ENCODE assay signal across 9 mouse cellular contexts in genomic region chr4:148681429-148681828, GRCm38 (mm10). TPM values are rescaled to one million over a fixed set of nuclear protein-coding genes. Genes with fewer than 3 reads are reported as not detected.
DNase-seq lines count a peak whose midpoint lies in the region; ATAC-seq and TF ChIP-seq lines count a peak whose summit lies in the region.
"Had no signal": no experiment of that assay in that cellular context is flagged by ENCODE, and none has a peak within 500 bp of the region (broad histone marks: within the 10 kb centered on the region; RNA-seq: fewer than 3 reads in every experiment).

No protein-coding gene starts in this region.

- peak; percentile 82 for TF ChIP-seq CTCF in forebrain, postnatal 0 days (IDR thresholded peaks at IDR 0.05; ENCODE audit: low read depth)
- TF ChIP-seq CTCF in testis, adult 2 months (IDR thresholded peaks at IDR 0.05; ENCODE audit: control insufficient read depth, insufficient read depth, insufficient replicate concordance, low read depth, low read length) = peak; percentile 84

- intact Hi-C loops in heart, postnatal 10 days (cut with DNase I) = no loop called here

- H3K36me3 ChIP-seq in forebrain, postnatal 0 days (ENCODE audit: insufficient read depth) = no peaks in the 10 kb centered on the region
- H3K36me3 ChIP-seq in forebrain, embryonic 12.5 days (replicated peaks) = no peaks in the 10 kb centered on the region
- no peaks in the 10 kb centered on the region for H3K36me3 ChIP-seq in ES-E14 (ENCODE audit: control insufficient read depth, insufficient read depth, low read length, poor library complexity, severe bottlenecking)
- no peaks in the 10 kb centered on the region for H3K36me3 ChIP-seq in limb, embryonic 10.5 days
- H3K36me3 ChIP-seq in midbrain, embryonic 16.5 days (ENCODE audit: control insufficient read depth, insufficient read depth, low read length) = no peaks in the 10 kb centered on the region
- H3K36me3 ChIP-seq in testis, adult 2 months (ENCODE audit: control insufficient read depth, insufficient read depth, low read length) = no peaks in the 10 kb centered on the region
- H3K36me3 ChIP-seq: embryonic facial prominence, embryonic 12.5 days had no signal

- H3K27me3 ChIP-seq in forebrain, postnatal 0 days (ENCODE audit: insufficient read depth, low read length) = no peaks in the 10 kb centered on the region; the same call in 1 of the 2 replicates
- no peaks in the 10 kb centered on the region for H3K27me3 ChIP-seq in forebrain, embryonic 12.5 days
- peaks cover 31% of the 10 kb centered on the region for H3K27me3 ChIP-seq in limb, embryonic 10.5 days (ENCODE audit: low read depth, poor library complexity, severe bottlenecking)
- no peaks in the 10 kb centered on the region for H3K27me3 ChIP-seq in midbrain, embryonic 16.5 days (ENCODE audit: control insufficient read depth, insufficient read depth, low read depth, low read length)
- H3K27me3 ChIP-seq in testis, adult 2 months (ENCODE audit: control insufficient read depth, insufficient read depth, low read length) = no peaks in the 10 kb centered on the region

- no peak overlapping the region for H3K9ac ChIP-seq in forebrain, postnatal 0 days
- H3K9ac ChIP-seq in forebrain, embryonic 12.5 days = no peak overlapping the region
- no peak overlapping the region for H3K9ac ChIP-seq in ES-E14 (ENCODE audit: insufficient read depth, low read depth, low read length, poor library complexity, severe bottlenecking)
- no peak overlapping the region for H3K9ac ChIP-seq in midbrain, embryonic 16.5 days (ENCODE audit: low read depth, low read length)
- H3K9ac ChIP-seq: embryonic facial prominence, embryonic 12.5 days had no signal

- H3K27ac ChIP-seq in forebrain, postnatal 0 days (ENCODE audit: low read depth, low read length) = no peak overlapping the region
- H3K27ac ChIP-seq in forebrain, embryonic 12.5 days = no peak overlapping the region
- no peak overlapping the region for H3K27ac ChIP-seq in ES-E14 (ENCODE audit: insufficient read depth, low read depth, low read length, poor library complexity, severe bottlenecking)
- H3K27ac ChIP-seq in limb, embryonic 10.5 days = no peak overlapping the region; the same call in 1 of the 2 replicates
- no peak overlapping the region for H3K27ac ChIP-seq in midbrain, embryonic 16.5 days (ENCODE audit: low read length)
- H3K27ac ChIP-seq in testis, adult 2 months (ENCODE audit: control insufficient read depth, insufficient read depth, low read depth, low read length) = no peak overlapping the region
- H3K27ac ChIP-seq: embryonic facial prominence, embryonic 12.5 days had no signal

- ATAC-seq in forebrain, postnatal 0 days = no peak
- no peak for ATAC-seq in forebrain, embryonic 12.5 days (ENCODE audit: low FRiP score)
- 0 out of 2 replicates have a peak, but pooled peaks have one; percentile 12 for ATAC-seq in midbrain, embryonic 16.5 days

- H3K4me3 ChIP-seq in forebrain, postnatal 0 days (ENCODE audit: low read depth, low read length) = no peak overlapping the region
- H3K4me3 ChIP-seq in forebrain, embryonic 12.5 days (replicated peaks) = no peak overlapping the region
- no peak overlapping the region for H3K4me3 ChIP-seq in ES-E14 (ENCODE audit: insufficient read depth in 1 of 2, low read depth in 1 of 2, low read length in 2 of 2, poor library complexity in 1 of 2, severe bottlenecking in 1 of 2)
- no peak overlapping the region for H3K4me3 ChIP-seq in limb, embryonic 10.5 days
- H3K4me3 ChIP-seq in midbrain, embryonic 16.5 days (ENCODE audit: low read depth, low read length) = no peak overlapping the region
- H3K4me3 ChIP-seq in testis, adult 2 months (ENCODE audit: control insufficient read depth, low read depth, low read length) = no peak overlapping the region
- H3K4me3 ChIP-seq: embryonic facial prominence, embryonic 12.5 days had no signal

- H3K9me3 ChIP-seq in forebrain, postnatal 0 days (ENCODE audit: low read length) = no peaks in the 10 kb centered on the region
- no peaks in the 10 kb centered on the region for H3K9me3 ChIP-seq in forebrain, embryonic 12.5 days
- H3K9me3 ChIP-seq in ES-E14 (ENCODE audit: control insufficient read depth, insufficient read depth, low read depth, low read length) = no peaks in the 10 kb centered on the region
- H3K9me3 ChIP-seq in limb, embryonic 10.5 days (replicated peaks) = no peaks in the 10 kb centered on the region
- no peaks in the 10 kb centered on the region for H3K9me3 ChIP-seq in midbrain, embryonic 16.5 days (replicated peaks; ENCODE audit: control insufficient read depth, low read length, poor library complexity, severe bottlenecking)
- H3K9me3 ChIP-seq: embryonic facial prominence, embryonic 12.5 days had no signal

- no peak for TF ChIP-seq POLR2A in testis, adult 2 months (IDR thresholded peaks at IDR 0.05; ENCODE audit: control insufficient read depth, low read depth, low read length)

- peak; percentile 65 for DNase-seq in forebrain, postnatal 0 days
- peak; percentile 46 for DNase-seq in ES-E14 (ENCODE audit: low read depth, low spot score)
- DNase-seq in cerebellum, postnatal 4 days (ENCODE audit: low spot score in 2 of 2) = peak; percentile 59 to 71
- peak; percentile 57 to 79 for DNase-seq in heart, postnatal 10 days
- peak; percentile 90 for DNase-seq in limb, embryonic 10.5 days (ENCODE audit: low spot score)

- 18% methylated on average over 8 of the region's 8 CpGs for WGBS in forebrain, postnatal 0 days
- whole genome bisulfite sequencing in forebrain, embryonic 12.5 days = 19% methylated on average over 8 of the region's 8 CpGs
- WGBS in limb, embryonic 10.5 days = 13% methylated on average over 8 of the region's 8 CpGs
- 22% methylated on average over 8 of the region's 8 CpGs for WGBS in midbrain, embryonic 16.5 days

- no peak overlapping the region for H3K4me2 ChIP-seq in forebrain, postnatal 0 days (ENCODE audit: low read depth)
- H3K4me2 ChIP-seq in forebrain, embryonic 12.5 days = no peak overlapping the region
- no peak overlapping the region for H3K4me2 ChIP-seq in midbrain, embryonic 16.5 days (ENCODE audit: low read length)
- H3K4me2 ChIP-seq: embryonic facial prominence, embryonic 12.5 days had no signal

- no peaks in the 10 kb centered on the region for H3K4me1 ChIP-seq in forebrain, postnatal 0 days (ENCODE audit: insufficient read depth)
- peaks cover 25% of the 10 kb centered on the region for H3K4me1 ChIP-seq in forebrain, embryonic 12.5 days
- H3K4me1 ChIP-seq in ES-E14 (ENCODE audit: control insufficient read depth in 2 of 2, insufficient read depth in 2 of 2, low read length in 2 of 2, poor library complexity in 1 of 2) = peaks cover 0 to 7% of the 10 kb centered on the region in 2 experiments; a peak in 2 of 4 replicates
- H3K4me1 ChIP-seq in limb, embryonic 10.5 days = peaks cover 70% of the 10 kb centered on the region
- H3K4me1 ChIP-seq in midbrain, embryonic 16.5 days (ENCODE audit: control insufficient read depth, insufficient read depth, low read length) = peaks cover 4% of the 10 kb centered on the region; the same call in 1 of the 2 replicates
- H3K4me1 ChIP-seq in testis, adult 2 months (ENCODE audit: control insufficient read depth, insufficient read depth, low read length) = peaks cover 8% of the 10 kb centered on the region

- in situ Hi-C loops in ES-E14 (cut with MboI; ENCODE audit: low sequenced_read_pairs in 2 of 2, unreplicated experiment in 2 of 2) = no loop called here

TF ChIP-seq in ES-E14, 5 proteins besides CTCF, POLR2A, EP300 and RAD21:
- TF ChIP-seq ZNF384 (IDR thresholded peaks at IDR 0.05; ENCODE audit: low read depth, low read length) = no peak
- TF ChIP-seq HCFC1 (IDR thresholded peaks at IDR 0.05; ENCODE audit: borderline replicate concordance, insufficient read depth, low read length) = no peak
- TF ChIP-seq MAFK (IDR thresholded peaks at IDR 0.05; ENCODE audit: insufficient read depth, low read depth, low read length) = no peak
- TF ChIP-seq CHD2 (IDR thresholded peaks at IDR 0.05; ENCODE audit: low read depth, low read length) = no peak
- no peak for TF ChIP-seq ZC3H11A (IDR thresholded peaks at IDR 0.05; ENCODE audit: borderline replicate concordance, low read depth, low read length)

RNA-seq across cellular contexts. Expression of gene Gm572, which starts 38.3 kb away (rescaled TPM):
- total RNA-seq in forebrain, postnatal 0 days (2014; rRNA removed) = not detected in 2 replicates
- not detected in 2 replicates for polyA plus RNA-seq in forebrain, postnatal 0 days (2015; fragmentation: Nextera tagmentation; extraction: Ambion mirVana)
- polyA plus RNA-seq in forebrain, embryonic 12.5 days (2016; fragmentation: Nextera tagmentation; extraction: Ambion mirVana) = not detected in 2 replicates
- 0.13 TPM in 1 of 2 replicates, not detected in the other for total RNA-seq in ES-E14 (2012; rRNA removed)
- 1 to 10 TPM; 4.5 to 5.0 TPM for total RNA-seq in heart, postnatal 10 days (2021)
- polyA plus RNA-seq in limb, embryonic 10.5 days (2016; fragmentation: Nextera tagmentation; extraction: Ambion mirVana) = not detected in 2 replicates
- polyA plus RNA-seq in midbrain, embryonic 16.5 days (2015; fragmentation: Nextera tagmentation; extraction: Ambion mirVana) = not detected in 2 replicates
- 0.10 and 0.17 TPM in 2 replicates for polyA plus RNA-seq in testis, adult 2 months (2012; rRNA removed)
- polyA plus RNA-seq: embryonic facial prominence, embryonic 12.5 days had no signal

RNA-seq across cellular contexts. Expression of gene Tardbp, which starts 54.6 kb away (rescaled TPM):
- total RNA-seq in forebrain, postnatal 0 days (2014; rRNA removed) = 107 and 159 TPM in 2 replicates
- 101 and 104 TPM in 2 replicates for polyA plus RNA-seq in forebrain, postnatal 0 days (2015; fragmentation: Nextera tagmentation; extraction: Ambion mirVana)
- polyA plus RNA-seq in forebrain, embryonic 12.5 days (2016; fragmentation: Nextera tagmentation; extraction: Ambion mirVana) = 447 and 449 TPM in 2 replicates
- total RNA-seq in ES-E14 (2012; rRNA removed) = 229 and 259 TPM in 2 replicates
- total RNA-seq in heart, postnatal 10 days (2021) = 100 to 1,000 TPM; 148 to 181 TPM
- polyA plus RNA-seq in limb, embryonic 10.5 days (2016; fragmentation: Nextera tagmentation; extraction: Ambion mirVana) = 446 and 455 TPM in 2 replicates
- 166 and 198 TPM in 2 replicates for polyA plus RNA-seq in midbrain, embryonic 16.5 days (2015; fragmentation: Nextera tagmentation; extraction: Ambion mirVana)
- 107 and 149 TPM in 2 replicates for polyA plus RNA-seq in testis, adult 2 months (2012; rRNA removed)
